Mouse (Mus musculus) heart, postnatal 10 days (tissue): ENCODE data around the gene Ssh1. TPM values are rescaled to one million over a fixed set of nuclear protein-coding genes. Genes with fewer than 3 reads are reported as not detected.

Experiments used
- DNase-seq, 2 experiments: peaks; one replicate each; pipeline ENCODE4 v3.0.0; 2021
- intact Hi-C: fragments of 180-260 bp; cut with DNase I; formaldehyde crosslinking; loops from one replicate; pipeline ENCODE4 v1.15.1; 2025
- total RNA-seq, 2 experiments: library from RNA; stranded (reverse); gene quantifications; 2 replicates each; pipeline ENCODE4 v1.2.3; 2021

The Ssh1 gene
- 10 to 100 TPM; 18.6 to 20.3 TPM for total RNA-seq

DNA sequence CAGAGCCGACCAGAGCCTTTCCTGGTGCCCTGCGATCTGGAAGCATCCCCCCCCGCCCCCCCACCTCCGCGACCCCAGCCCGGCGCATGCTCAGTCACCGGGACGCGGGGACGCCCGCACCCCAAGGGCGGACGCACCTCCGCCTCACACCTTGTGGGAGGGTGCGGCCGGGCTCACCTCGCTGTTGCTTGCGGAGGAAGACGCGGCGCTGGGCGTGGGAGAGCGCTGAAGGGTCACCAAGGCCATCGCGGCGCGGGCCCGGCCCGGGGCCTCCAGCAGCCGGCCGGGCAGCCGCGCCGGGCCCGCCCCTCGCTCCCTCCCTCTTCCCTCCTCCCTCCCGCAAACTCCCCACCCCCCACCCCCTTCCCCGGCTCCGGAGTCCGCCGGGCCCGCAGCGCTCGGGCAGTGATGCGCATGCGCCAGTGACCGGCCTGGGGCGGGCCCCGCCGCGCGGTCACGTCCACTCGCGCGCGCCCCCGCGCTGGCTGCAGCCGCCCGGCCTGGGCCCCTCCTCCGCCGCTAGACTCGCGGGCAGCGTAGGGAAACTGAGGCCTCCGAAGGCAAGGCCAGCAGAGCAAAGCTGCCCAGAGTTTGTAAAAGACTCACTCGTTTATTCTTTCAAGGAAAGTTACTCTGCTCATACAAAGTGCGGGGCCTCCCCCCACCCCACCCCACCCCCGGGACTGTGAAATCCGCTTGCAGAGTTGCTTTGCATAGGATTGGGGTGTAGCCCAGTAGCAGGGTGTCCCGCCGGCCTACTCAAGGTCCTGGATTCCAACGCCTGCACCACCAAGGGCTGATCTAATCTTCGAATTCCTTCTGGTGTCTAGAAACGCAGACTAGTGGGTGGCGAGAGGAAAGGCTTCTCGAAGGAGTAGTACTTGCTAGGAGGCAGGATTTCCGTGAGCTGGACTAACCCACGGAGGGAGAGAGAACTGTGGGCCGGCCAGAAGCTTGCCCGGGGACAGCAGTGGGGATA lies at the start of gene Ssh1:
Gene Ssh1 (minus strand): TSS at position 408 of the 979 bp plus-strand sequence.
- intact Hi-C loops = loop anchor here (2.0 to 5.0 kb wide), 2 partner anchors 17 to 109 kb away; no protein-coding TSS in a partner anchor
- peak; percentile 93 to 94 for DNase-seq

- peak; percentile 29 to 37 for DNase-seq
- intact Hi-C loops = no loop called here
Observed at GRCm38 (mm10) chr5:114041327-114041930, 47.7 kb upstream of the Ssh1 start.

- intact Hi-C loops = no loop called here
- no peak for DNase-seq
Observed at GRCm38 (mm10) chr5:114040911-114041310, 47.2 kb upstream of the Ssh1 start.

DNA sequence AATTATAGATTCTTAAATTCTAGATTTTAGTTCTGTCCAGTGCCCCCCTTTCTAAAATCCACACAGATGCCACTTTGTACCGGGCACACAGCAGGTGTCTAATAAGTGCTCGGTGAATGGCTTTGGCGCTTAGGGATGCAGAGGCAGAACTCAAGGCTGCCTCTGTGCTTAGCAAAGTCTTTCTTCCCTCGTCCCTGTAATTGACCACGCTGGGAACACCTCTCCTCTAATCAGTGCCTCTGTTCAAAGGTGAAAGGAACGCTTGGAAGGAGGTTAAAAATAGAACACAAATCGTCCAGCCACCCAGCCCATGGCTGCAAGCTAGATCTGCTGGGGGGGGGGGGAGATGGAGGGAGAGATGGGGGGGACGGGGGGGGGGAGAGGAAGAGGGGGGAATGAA lies 46.8 kb upstream of the Ssh1 start:
- intact Hi-C loops = no loop called here
- DNase-seq = no peak

- no peak for DNase-seq
- intact Hi-C loops = no loop called here
Observed at GRCm38 (mm10) chr5:114035111-114035510, 41.4 kb upstream of the Ssh1 start.

DNA sequence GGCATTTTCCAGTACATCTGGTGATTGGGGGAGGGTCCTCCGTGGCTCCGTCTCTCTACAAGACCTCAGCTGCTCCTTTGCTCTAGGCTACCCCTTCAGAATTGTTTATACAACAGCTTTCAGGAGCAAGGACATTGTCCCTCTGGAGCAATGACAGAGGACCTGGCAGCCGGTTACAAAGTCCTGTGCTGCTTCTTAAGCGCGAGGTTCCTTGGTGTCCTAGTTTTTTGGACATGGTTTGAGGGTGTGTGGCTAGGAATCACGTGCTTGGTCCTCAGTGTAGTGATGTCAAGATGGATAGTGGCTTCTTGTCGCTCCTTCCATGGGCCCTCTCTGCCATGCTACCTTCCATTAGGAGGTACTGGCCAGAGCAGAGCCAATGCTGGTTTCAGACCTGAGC lies 40.7 kb upstream of the Ssh1 start:
- no peak for DNase-seq
- intact Hi-C loops = no loop called here

DNA sequence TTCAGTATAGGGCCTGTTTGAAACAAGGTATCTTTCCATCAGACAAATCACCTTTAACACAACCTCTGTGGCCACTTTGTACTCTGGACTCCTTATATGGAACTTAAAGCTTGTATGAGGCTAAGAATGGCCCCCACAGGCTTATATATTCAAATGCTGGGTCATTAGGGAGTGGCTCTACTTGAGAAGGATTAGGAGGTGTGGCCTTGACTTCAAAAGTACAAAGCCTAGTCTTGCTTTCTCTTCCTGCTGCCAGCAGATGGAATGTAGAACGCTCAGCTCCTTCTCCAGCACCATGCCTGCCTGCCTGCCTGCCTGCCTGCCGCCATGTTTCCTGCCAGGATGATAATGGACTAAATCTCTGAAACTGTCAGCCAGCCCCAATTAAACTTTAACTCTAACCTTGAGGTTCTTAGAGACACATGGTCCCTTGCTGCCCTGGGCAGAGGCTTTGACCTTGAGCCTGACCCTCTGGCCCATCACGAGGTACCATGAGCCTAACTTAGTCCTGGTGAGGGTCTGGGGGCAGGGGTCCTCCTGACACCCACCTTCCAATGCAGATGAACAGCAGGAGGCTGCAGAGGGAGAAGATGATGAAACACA lies 38.6 kb upstream of the Ssh1 start:
- intact Hi-C loops = no loop called here
- no peak for DNase-seq

GRCm38 (mm10) chr5:114030652-114031051 lies 37.0 kb upstream of the Ssh1 start:
- intact Hi-C loops = no loop called here
- DNase-seq = no peak

DNA sequence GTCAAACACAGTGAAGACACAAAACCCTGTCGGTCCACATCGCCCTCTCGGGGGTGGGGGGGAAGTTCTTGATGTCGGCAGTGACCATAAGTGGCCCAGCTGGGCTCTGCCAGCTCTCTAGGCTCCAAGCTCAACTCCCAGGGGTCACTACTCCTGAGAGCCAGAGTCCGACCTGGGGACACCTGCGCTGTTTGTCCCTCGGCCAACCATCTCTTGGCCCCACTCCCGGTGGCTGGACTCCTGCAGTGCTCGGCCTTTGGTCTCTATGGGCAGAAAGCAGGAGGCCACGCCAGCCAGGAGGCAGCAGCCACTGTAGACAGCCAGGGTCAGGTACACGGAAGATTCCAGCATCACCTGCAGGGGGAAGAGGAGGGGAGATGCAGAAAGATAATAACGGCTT lies 34.4 kb upstream of the Ssh1 start:
- intact Hi-C loops = loop anchor here (5.0 kb wide), 1 partner anchor 71 kb away; no protein-coding TSS in a partner anchor
- DNase-seq = no peak

DNA sequence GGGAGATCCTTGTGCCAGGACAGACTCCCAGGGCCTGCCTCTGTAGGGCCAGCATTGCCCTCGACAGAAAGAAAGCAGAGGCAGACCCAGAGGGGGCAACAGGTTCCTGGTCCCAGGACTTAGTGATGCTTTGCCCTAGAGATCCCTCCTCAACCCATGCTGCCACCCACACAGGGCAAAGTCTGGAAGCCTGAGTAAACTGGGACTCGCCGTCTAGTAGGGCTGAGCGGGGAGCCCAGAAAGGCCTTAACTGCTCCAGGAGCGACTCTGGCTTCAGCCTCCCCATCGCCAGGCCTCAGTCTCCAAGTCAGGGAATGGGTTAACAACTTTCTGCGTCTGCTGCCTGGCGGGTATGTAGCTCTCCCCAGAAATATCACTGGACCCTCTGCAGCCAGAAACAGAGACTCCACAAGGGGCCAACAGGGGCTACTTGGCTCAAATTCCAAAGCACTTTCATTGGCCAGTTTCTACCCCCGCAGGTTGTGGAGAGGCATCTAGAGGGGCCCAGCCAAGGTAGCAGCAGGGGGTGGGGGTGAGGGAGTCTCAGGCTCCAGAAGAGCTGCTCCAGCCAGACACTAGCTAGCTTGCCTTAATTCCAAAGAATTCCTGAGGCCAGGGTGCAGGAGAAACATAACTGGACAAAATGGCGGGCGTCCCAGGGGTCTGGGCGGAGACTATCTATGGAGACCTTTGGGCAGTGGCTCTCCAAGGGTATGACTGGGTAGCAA lies 33.7 kb upstream of the Ssh1 start:
- DNase-seq = no peak
- intact Hi-C loops = loop anchor here (5.0 kb wide), 1 partner anchor 70 kb away; no protein-coding TSS in a partner anchor

DNA sequence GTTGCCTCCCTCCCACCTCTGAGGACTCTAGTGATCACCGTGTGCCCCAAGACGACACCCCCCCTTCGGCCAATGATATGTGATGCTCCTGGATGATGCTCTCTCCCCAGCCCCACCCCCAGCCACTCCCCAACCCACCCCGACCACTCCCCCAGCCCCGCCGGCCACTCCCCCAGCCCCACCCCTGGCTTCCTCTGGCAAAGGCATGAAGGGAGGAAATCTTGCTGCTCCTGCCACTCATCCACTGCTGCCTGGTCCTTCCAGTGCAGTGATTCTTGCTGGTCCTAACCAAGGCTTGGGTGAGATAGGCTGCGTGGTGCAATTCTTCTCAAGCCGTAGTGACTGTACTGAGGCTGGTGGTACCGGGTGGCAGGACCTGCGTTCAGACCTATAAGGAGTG lies 31.2 kb upstream of the Ssh1 start:
- intact Hi-C loops = loop anchor here (5.0 kb wide), 1 partner anchor 68 kb away; no protein-coding TSS in a partner anchor
- DNase-seq = no peak

GRCm38 (mm10) chr5:114024390-114024789 lies 30.7 kb upstream of the Ssh1 start:
- intact Hi-C loops = no loop called here
- no peak for DNase-seq

DNA sequence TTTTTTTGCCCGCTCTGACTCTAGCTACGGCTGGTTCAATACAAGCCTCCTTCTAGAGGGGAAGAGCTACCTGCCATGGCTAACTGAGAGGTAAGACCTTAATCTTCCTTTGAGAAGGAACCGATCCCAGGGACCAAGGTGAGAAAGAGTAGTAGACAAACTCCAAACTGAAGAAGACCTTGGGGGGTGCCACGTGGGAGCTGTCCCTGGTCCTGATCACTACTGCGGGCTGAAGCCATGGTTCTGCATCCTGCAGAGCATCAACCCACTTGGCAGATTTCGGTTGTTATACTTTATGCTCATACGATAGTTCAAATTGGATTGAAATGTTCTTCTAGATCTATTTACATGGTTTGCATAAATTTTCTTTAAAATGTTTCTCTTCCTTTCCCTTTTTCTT lies 21.4 kb upstream of the Ssh1 start:
- intact Hi-C loops = no loop called here
- peak in 1 of 2 experiments; percentile 29 for DNase-seq

DNA sequence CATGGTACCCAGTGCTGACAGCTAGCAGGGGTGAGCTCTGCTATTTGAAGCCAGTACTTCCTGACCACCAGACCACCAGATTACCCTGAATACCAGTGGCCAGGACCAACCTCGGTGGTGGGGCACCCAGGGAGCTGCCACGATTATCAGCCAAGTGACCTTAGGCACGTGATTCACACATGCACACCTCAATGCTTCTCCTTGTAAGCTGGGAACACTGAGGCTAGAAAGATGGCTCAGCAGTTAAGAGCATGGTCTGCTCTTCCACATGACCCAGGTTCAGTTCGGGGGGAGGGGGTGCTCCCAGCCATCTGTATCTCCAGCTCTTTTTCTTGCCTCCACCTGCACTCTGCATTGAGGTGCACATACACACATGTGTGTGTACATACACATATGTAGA lies 15.4 kb upstream of the Ssh1 start:
- intact Hi-C loops = no loop called here
- DNase-seq = no peak

DNA sequence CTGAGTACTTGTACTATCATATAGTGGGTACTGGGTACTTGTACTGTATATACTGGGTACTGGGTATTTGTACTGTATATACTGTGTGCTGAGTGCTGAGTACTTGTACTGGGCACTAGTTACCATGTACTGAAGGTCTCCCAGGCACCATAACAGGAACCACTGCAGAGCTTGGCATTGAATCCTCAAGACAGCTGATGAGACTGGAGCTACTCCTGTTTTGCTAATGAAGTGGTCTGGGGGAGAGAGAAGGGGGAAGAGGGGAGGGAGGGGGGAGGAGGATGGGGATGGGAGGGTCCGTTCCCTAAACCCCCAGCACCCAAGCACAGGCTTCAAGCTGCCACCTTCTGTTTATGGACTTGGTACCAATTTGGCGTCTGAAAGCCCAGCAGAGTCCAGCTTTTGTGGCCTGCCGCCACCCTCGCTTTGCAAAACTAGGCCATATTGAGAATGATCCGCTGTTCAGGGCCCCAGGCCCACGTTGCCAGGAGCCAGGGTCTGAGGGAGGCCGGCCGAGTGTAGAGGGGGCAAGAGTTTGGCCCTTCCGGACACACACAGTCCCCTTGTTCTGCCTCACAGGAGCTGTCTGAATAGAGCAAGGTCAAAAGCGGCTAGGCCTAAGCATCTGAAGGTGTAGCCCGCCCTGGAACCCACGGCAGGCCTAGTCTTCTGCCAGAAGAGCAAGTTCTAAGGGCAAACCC lies 14.2 kb upstream of the Ssh1 start:
- intact Hi-C loops = no loop called here
- DNase-seq = no peak

DNA sequence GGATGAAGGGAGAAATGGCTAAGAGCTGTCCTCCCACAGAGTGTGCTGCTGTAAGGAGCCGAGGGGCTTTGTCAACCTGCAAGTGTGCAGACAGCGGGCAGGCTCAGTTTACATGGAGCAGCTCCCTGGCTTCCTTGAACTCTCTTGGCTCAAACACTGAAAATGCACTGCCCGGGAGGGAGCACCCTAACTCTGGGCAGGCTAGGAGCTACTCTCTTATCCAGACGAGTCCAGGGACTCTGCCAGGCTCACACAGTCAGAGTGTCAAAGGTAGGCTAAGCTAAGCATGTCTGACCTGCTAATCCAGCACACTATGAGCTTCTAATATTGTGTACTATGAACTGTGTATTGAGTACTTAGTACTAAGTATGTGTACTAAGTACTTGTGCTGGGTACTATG lies 13.3 kb upstream of the Ssh1 start:
- intact Hi-C loops = no loop called here
- no peak for DNase-seq

DNA sequence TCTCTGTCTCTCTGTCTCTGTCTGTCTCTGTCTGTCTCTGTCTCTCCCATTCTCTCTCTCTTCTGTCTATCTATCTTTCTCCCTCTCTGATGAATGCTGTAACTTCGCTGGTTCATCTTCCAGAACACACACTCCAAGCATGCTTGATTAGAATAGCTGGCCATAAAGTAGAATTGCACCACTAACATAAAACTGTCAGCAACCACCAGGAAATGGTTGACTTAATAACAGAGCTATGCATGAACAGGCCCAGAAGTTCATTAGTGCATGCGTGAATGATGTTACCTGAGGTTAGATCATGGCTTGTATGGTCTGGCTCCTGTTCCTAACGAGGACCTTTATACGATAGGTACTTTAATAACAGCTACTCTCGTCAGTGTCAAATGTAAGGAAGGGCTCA lies 11.4 kb upstream of the Ssh1 start:
- intact Hi-C loops = no loop called here
- no peak for DNase-seq

DNA sequence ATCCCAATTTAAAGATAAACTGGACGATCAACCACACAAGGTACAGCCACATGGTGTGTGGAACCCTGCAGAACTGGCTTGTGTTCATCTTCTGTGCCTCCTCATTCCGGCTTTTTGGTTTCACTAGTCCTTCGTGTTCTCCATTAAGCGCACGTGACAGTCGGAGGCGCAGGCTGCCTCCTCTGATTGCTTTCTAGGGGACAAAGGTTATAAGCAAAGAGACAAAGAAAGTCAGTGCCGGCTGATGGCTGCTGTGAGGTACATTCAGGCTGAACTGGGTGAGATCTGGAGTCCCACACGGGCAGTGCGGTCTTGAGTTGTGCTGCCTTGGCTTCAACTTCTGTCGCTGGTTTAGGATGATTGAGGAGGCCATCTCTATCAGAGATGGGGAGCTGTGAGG lies 10.9 kb upstream of the Ssh1 start:
- DNase-seq = no peak
- intact Hi-C loops = no loop called here

- DNase-seq = no peak
- intact Hi-C loops = no loop called here
Observed at GRCm38 (mm10) chr5:114003542-114003941, 9.8 kb upstream of the Ssh1 start, which contains the start of gene Dao. TSS of gene Dao (plus strand) at chr5:114003703.

- no peak for DNase-seq
- intact Hi-C loops = no loop called here
Observed at GRCm38 (mm10) chr5:113999382-113999781, 5.7 kb upstream of the Ssh1 start.
